Mouse (Mus musculus): ENCODE measurements around the gene Ovol2. TPM values are rescaled to one million over a fixed set of nuclear protein-coding genes. Genes with fewer than 3 reads are reported as not detected.
A peak's percentile ranks its signal among the peaks of the same experiment; 100 is the strongest.

Ovol2 gene
- total and polyA plus RNA-seq, 3 experiments = not detected

DNA sequence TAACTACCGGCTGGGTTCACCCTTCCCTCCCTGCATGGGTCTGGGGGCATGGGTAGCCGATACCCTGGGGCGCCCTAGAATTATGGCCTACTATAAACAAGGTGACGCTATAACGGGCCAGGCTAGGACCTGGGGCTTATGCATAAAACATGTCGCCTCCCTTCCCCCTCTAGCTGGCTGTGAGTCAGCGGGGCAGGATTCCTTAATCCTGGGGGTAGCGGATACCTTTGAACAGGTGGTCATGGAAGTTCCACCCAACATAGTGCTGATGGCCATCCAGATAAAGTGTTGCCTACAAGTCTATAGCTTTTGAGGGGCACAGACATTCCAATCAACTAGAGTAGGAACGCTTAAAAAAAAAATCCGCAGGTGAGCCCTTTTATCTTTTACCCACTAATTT is 2.0 kb downstream of the Ovol2 start:
- peaks cover 17% of the 10 kb centered on the region for H3K9me3 ChIP-seq (replicated peaks; ENCODE audit: low read length)
- dilution Hi-C loops (cut with MboI; ENCODE audit: extremely low pct_ligation_motif_present, extremely low pct_unique_long_range_greater_than_20kb, low sequenced_read_pairs) (no loop called here), in situ Hi-C loops (cut with MboI; ENCODE audit: low pct_ligation_motif_present, low pct_unique_long_range_greater_than_20kb, low sequenced_read_pairs) (no loop called here)
- 0 out of 2 replicates have a peak overlapping the region, but pooled peaks have one; percentile 7 for H3K4me2 ChIP-seq (ENCODE audit: insufficient read depth, low read depth, poor library complexity, severe bottlenecking)
- H3K4me3 ChIP-seq (replicated peaks in 1 of 3; ENCODE audit: low read depth in 2 of 3, low read length in 2 of 3, poor library complexity in 1 of 3) = no peak overlapping the region
- no peak overlapping the region for H3K9ac ChIP-seq (ENCODE audit: insufficient read depth, low read depth)
- no peaks in the 10 kb centered on the region for H3K36me3 ChIP-seq (replicated peaks in 1 of 2; ENCODE audit: control insufficient read depth in 1 of 2, insufficient read depth in 1 of 2, low read length in 1 of 2)
- no peaks in the 10 kb centered on the region for H3K79me2 ChIP-seq (replicated peaks; ENCODE audit: control insufficient read depth, extremely low read depth, insufficient read depth, poor library complexity, severe bottlenecking)
- no peak for DNase-seq (ENCODE audit: extremely low read depth)
- TF ChIP-seq RAD21 (IDR thresholded peaks at IDR 0.05; ENCODE audit: low read depth, low read length) (no peak), CHD2 (IDR thresholded peaks at IDR 0.05; ENCODE audit: low read length) (no peak), MEF2A (IDR thresholded peaks at IDR 0.05; ENCODE audit: borderline replicate concordance, low read depth, low read length) (no peak), CHD1 (IDR thresholded peaks at IDR 0.05; ENCODE audit: low read depth, low read length) (no peak), KAT2A (IDR thresholded peaks at IDR 0.05; ENCODE audit: insufficient replicate concordance, low read length) (no peak), ZNF384 (IDR thresholded peaks at IDR 0.05; ENCODE audit: low read depth, low read length) (no peak), NRF1 (IDR thresholded peaks at IDR 0.05; ENCODE audit: low read depth, low read length) (no peak)
- H3K27ac ChIP-seq (ENCODE audit: insufficient read depth, low read depth) = no peak overlapping the region
- H3K27me3 ChIP-seq (replicated peaks) = no peaks in the 10 kb centered on the region
- peaks cover 3 to 7% of the 10 kb centered on the region in 2 experiments for H3K4me1 ChIP-seq (ENCODE audit: control insufficient read depth in 1 of 2, insufficient read depth in 2 of 2)

GRCm38 (mm10) chr2:144329451-144329850 is 2.5 kb downstream of the Ovol2 start:
- dilution Hi-C loops (cut with MboI; ENCODE audit: extremely low pct_ligation_motif_present, extremely low pct_unique_long_range_greater_than_20kb, low sequenced_read_pairs) (no loop called here), in situ Hi-C loops (cut with MboI; ENCODE audit: low pct_ligation_motif_present, low pct_unique_long_range_greater_than_20kb, low sequenced_read_pairs) (no loop called here)
- H3K27me3 ChIP-seq (replicated peaks) = no peaks in the 10 kb centered on the region
- H3K4me3 ChIP-seq (replicated peaks in 1 of 3; ENCODE audit: low read depth in 2 of 3, low read length in 2 of 3, poor library complexity in 1 of 3) = no peak overlapping the region
- peaks cover 5 to 11% of the 10 kb centered on the region in 2 experiments for H3K4me1 ChIP-seq (ENCODE audit: control insufficient read depth in 1 of 2, insufficient read depth in 2 of 2)
- no peak for DNase-seq (ENCODE audit: extremely low read depth)
- peaks cover 17% of the 10 kb centered on the region for H3K9me3 ChIP-seq (replicated peaks; ENCODE audit: low read length)
- H3K27ac ChIP-seq (ENCODE audit: insufficient read depth, low read depth) = no peak overlapping the region
- no peak overlapping the region for H3K9ac ChIP-seq (ENCODE audit: insufficient read depth, low read depth)
- H3K36me3 ChIP-seq (replicated peaks in 1 of 2; ENCODE audit: control insufficient read depth in 1 of 2, insufficient read depth in 1 of 2, low read length in 1 of 2) = no peaks in the 10 kb centered on the region
- H3K79me2 ChIP-seq (replicated peaks; ENCODE audit: control insufficient read depth, extremely low read depth, insufficient read depth, poor library complexity, severe bottlenecking) = no peaks in the 10 kb centered on the region
- TF ChIP-seq BHLHE40 (IDR thresholded peaks at IDR 0.05; ENCODE audit: low read depth, low read length) = no peak
- no peak for TF ChIP-seq HCFC1 (IDR thresholded peaks at IDR 0.05; ENCODE audit: low read depth, low read length)
- no peak for TF ChIP-seq CHD1 (IDR thresholded peaks at IDR 0.05; ENCODE audit: low read depth, low read length)
- no peak for TF ChIP-seq CTCF (conservative IDR thresholded peaks at IDR 0.05 in 1 of 2, IDR thresholded peaks at IDR 0.05 in 1 of 2; ENCODE audit: low read depth in 2 of 2, low read length in 2 of 2)
- TF ChIP-seq ZMIZ1 (IDR thresholded peaks at IDR 0.05; ENCODE audit: low read depth, low read length) = no peak
- no peak for TF ChIP-seq USF2 (conservative IDR thresholded peaks at IDR 0.05; ENCODE audit: low read depth, low read length)
- no peak for TF ChIP-seq TCF12 (IDR thresholded peaks at IDR 0.05; ENCODE audit: low read depth, low read length)
- TF ChIP-seq MAFK (IDR thresholded peaks at IDR 0.05; ENCODE audit: insufficient replicate concordance, low read length) = no peak
- TF ChIP-seq USF1 (IDR thresholded peaks at IDR 0.05; ENCODE audit: low read depth, low read length) = no peak
- TF ChIP-seq NELFE (IDR thresholded peaks at IDR 0.05; ENCODE audit: low read depth, low read length) = no peak
- no peak for TF ChIP-seq CHD2 (IDR thresholded peaks at IDR 0.05; ENCODE audit: low read length)
- 0 out of 2 replicates have a peak overlapping the region, but pooled peaks have one; percentile 7 for H3K4me2 ChIP-seq (ENCODE audit: insufficient read depth, low read depth, poor library complexity, severe bottlenecking)

All from CH12.LX (cell line).